Mouse (Mus musculus) hindbrain, embryonic 14.5 days (tissue): ENCODE measurements around the gene Brinp2. TPM values are rescaled to one million over a fixed set of nuclear protein-coding genes. Genes with fewer than 3 reads are reported as not detected.

Source experiments
- ATAC-seq: fragments of 200-750 bp; cut with Nextera tagmentation; 2 replicates; pipeline ENCODE4 v1.8.0; 2017; ENCODE audit warnings: moderate number of reproducible peaks, mild to moderate bottlenecking, moderate TSS enrichment, moderate library complexity; ENCODE audit not compliant: low FRiP score
- DNase-seq: peaks from one replicate; pipeline ENCODE4 v3.0.0-alpha.2; 2015; ENCODE audit warnings: low spot score
- H3K27ac ChIP-seq: fragments of 300-500 bp; sonication (generic); 2 replicates; pipeline ENCODE4 v1.5.1; 2014; ENCODE audit warnings: mild to moderate bottlenecking, moderate library complexity
- H3K27me3 ChIP-seq: fragments of 300-500 bp; sonication (generic); 2 replicates; pipeline ENCODE4 v1.6.1; 2014; ENCODE audit warnings: mild to moderate bottlenecking, low read length, mixed read lengths; ENCODE audit not compliant: control insufficient read depth, insufficient read depth
- H3K36me3 ChIP-seq: fragments of 300-500 bp; sonication (generic); replicated peaks from 2 replicates; pipeline ENCODE4 v1.6.1; 2014; ENCODE audit not compliant: control insufficient read depth, insufficient read depth
- H3K4me1 ChIP-seq: fragments of 300-500 bp; sonication (generic); replicated peaks from 2 replicates; pipeline ENCODE4 v1.6.1; 2014; ENCODE audit warnings: antibody characterized with exemption, low read length, mixed read lengths; ENCODE audit not compliant: control insufficient read depth, insufficient read depth
- H3K4me2 ChIP-seq: fragments of 300-500 bp; sonication (generic); replicated peaks from 2 replicates; pipeline ENCODE4 v1.6.1; 2014; ENCODE audit warnings: mild to moderate bottlenecking, moderate library complexity
- H3K4me3 ChIP-seq: fragments of 300-500 bp; sonication (generic); replicated peaks from 2 replicates; pipeline ENCODE4 v1.5.1; 2014; ENCODE audit warnings: mild to moderate bottlenecking, low read length
- H3K9ac ChIP-seq: fragments of 300-500 bp; sonication (generic); 2 replicates; pipeline ENCODE4 v1.6.1; 2014
- H3K9me3 ChIP-seq: fragments of 300-500 bp; sonication (generic); 2 replicates; pipeline ENCODE4 v1.6.1; 2016; ENCODE audit warnings: low read length; ENCODE audit not compliant: control insufficient read depth
- WGBS: fragments of 180-500 bp; shearing (Covaris S2); extraction: QIAGEN DNeasy Blood & Tissue Kit; methylation state at CpG from one replicate; pipeline ENCODE4 v1.1.7; 2014; 5-methylcytosine and 5-hydroxymethylcytosine counted together
- polyA plus RNA-seq: library from polyadenylated mRNA; unstranded; fragments of >200 nt; fragmentation: Nextera tagmentation; extraction: Ambion mirVana; gene quantifications from 2 replicates; pipeline ENCODE4 v1.2.1, GENCODE M21; 2014

Gene Brinp2
- polyA plus RNA-seq, 1 experiment from 2014 or later = 23.5 TPM

GRCm38 (mm10) chr1:158218750-158219149, 137.4 kb downstream of the Brinp2 start:
- ATAC-seq (no peak), DNase-seq (no peak)
- Histone ChIP-seq H3K27me3 (no peaks in the 10 kb centered on the region), H3K4me1 (peaks cover 11% of the 10 kb centered on the region), H3K9ac (no peak overlapping the region), H3K27ac (no peak overlapping the region), H3K4me2 (no peak overlapping the region), H3K9me3 (no peaks in the 10 kb centered on the region), H3K36me3 (no peaks in the 10 kb centered on the region), H3K4me3 (no peak overlapping the region)
- 78% methylated on average over 1 of the region's 1 CpGs for WGBS

DNA sequence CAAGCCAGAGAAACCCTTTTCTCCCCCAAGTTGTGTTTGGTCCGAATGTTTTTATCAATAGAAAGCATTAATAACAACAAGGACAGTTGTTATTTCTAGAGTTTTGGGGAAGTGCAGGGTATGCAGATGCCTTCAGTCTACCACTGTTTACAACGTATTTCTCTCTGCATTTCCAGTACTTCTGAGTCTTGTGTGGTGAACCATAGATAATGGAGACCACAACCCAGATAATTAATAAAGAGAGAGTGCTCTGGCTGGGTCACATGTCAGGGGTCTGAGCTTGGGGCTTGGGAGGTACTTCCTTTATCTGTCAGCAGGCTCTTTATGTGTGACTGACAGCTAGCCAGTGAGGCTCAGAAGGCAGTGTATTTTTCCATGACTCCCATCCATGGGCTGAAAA, 137.8 kb downstream of the Brinp2 start:
- no peak for ATAC-seq
- 43% methylated on average over 2 of the region's 2 CpGs for WGBS

DNA sequence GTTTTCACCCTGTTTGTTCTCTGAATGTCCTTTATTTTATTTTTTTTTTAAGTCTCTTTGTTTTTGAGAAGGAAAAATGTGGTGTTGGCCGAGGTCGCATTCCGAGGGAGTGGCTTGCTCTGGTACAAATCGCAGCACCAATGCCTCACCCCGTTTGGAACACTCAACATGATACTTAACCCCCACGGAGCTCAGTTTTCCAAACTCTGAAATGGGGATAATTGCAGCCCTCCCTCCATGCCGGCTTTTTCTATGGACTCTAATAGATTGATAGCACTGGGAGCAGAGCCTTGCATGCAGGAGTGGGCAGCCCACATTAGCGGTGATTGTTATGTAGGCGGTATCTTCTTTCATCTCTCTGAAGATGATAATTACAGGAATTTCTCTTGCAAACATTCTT, 140.5 kb downstream of the Brinp2 start:
- ATAC-seq = no peak
- Histone ChIP-seq H3K4me2 (no peak overlapping the region), H3K4me1 (peaks cover 4% of the 10 kb centered on the region), H3K4me3 (no peak overlapping the region), H3K9me3 (no peaks in the 10 kb centered on the region), H3K36me3 (no peaks in the 10 kb centered on the region), H3K27me3 (no peaks in the 10 kb centered on the region), H3K27ac (no peak overlapping the region), H3K9ac (no peak overlapping the region)
- 71% methylated on average over 9 of the region's 9 CpGs for WGBS
- no peak for DNase-seq

More for the DNA sequence above, 137.8 kb downstream of the Brinp2 start:
- H3K27me3 ChIP-seq = no peaks in the 10 kb centered on the region
- no peak for DNase-seq
- H3K4me1 ChIP-seq = peaks cover 11% of the 10 kb centered on the region
- H3K9me3 ChIP-seq = no peaks in the 10 kb centered on the region
- H3K4me3 ChIP-seq = no peak overlapping the region
- H3K36me3 ChIP-seq = no peaks in the 10 kb centered on the region
- no peak overlapping the region for H3K9ac ChIP-seq
- no peak overlapping the region for H3K27ac ChIP-seq
- no peak overlapping the region for H3K4me2 ChIP-seq

DNA sequence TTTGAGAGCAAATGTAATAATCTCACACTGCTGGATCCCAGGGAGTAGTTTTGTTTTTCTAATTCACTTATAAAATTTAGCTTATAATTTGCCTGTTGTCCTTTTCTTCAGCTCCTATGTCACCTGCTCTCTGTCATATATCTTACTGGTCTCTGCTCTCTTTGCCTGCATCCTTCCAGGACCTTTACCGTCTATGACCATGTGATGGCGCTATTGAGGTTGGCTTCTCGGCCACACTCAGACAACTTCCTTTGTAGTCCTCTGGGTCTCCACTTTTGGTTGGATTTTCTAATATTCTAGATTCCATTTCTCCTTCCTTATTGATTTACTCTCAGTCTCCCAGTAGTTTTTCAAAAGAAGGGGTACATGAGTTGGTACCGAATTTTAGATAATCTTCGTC, 141.4 kb downstream of the Brinp2 start:
- WGBS = 53% methylated on average over 5 of the region's 5 CpGs
- H3K4me3 ChIP-seq = no peak overlapping the region
- no peak overlapping the region for H3K27ac ChIP-seq
- H3K9ac ChIP-seq = no peak overlapping the region
- H3K4me2 ChIP-seq = no peak overlapping the region
- H3K4me1 ChIP-seq = no peaks in the 10 kb centered on the region
- DNase-seq = no peak
- H3K9me3 ChIP-seq = no peaks in the 10 kb centered on the region
- no peaks in the 10 kb centered on the region for H3K36me3 ChIP-seq
- no peaks in the 10 kb centered on the region for H3K27me3 ChIP-seq
- ATAC-seq = no peak

DNA sequence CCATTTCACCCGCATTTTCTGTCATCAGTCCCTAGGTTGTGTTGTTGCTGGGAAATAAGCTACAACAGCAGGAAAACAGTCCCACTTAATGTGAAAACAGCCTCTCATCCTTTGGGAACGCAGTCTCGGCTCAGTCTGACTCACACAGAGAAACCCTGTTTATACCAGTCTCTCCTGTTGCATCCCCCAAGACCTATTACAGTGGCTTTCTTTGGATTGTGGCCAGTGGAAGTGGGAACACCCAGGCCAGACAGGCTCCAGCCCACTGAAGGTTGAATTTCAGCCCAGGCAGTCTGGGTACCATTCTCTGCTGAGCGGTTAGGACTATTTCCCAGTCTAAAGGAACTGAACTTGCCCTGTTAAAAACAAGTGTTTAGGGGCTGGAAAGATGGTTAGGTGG, 142.4 kb downstream of the Brinp2 start:
- no peaks in the 10 kb centered on the region for H3K27me3 ChIP-seq

DNA sequence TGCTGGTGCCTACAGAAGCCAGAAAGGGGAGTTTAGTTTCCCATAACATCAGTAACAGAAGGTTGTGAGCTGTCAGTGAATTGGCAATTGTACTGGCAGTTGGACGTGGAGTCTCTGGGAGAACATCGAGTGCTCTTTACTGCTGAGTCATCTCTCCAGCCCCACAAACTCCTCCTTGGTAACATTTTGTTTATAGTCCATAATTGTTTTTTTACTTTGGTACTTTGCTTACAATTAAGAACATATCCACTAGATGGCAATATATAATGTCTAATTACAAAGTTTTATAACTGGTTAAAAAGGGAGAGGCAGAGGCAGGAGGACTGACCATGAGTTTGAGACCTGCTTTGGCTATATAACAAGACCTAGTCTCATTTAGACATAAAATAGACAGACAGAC, 148.5 kb downstream of the Brinp2 start:
- ATAC-seq (no peak), DNase-seq (no peak)
- Histone ChIP-seq H3K4me1 (no peaks in the 10 kb centered on the region), H3K27ac (no peak overlapping the region), H3K9ac (no peak overlapping the region), H3K9me3 (no peaks in the 10 kb centered on the region), H3K4me3 (no peak overlapping the region), H3K4me2 (no peak overlapping the region), H3K27me3 (no peaks in the 10 kb centered on the region), H3K36me3 (no peaks in the 10 kb centered on the region)
- 78% methylated on average over 2 of the region's 2 CpGs for WGBS

More for the DNA sequence above, 142.4 kb downstream of the Brinp2 start:
- no peak overlapping the region for H3K9ac ChIP-seq
- H3K27ac ChIP-seq = no peak overlapping the region
- DNase-seq (no peak), ATAC-seq (no peak)
- WGBS = 80% methylated on average over 4 of the region's 4 CpGs
- no peaks in the 10 kb centered on the region for H3K36me3 ChIP-seq
- no peaks in the 10 kb centered on the region for H3K4me1 ChIP-seq
- H3K4me3 ChIP-seq = no peak overlapping the region
- H3K4me2 ChIP-seq = no peak overlapping the region
- no peaks in the 10 kb centered on the region for H3K9me3 ChIP-seq

GRCm38 (mm10) chr1:158202932-158203331, 153.2 kb downstream of the Brinp2 start:
- Histone ChIP-seq H3K4me1 (no peaks in the 10 kb centered on the region), H3K4me2 (no peak overlapping the region), H3K36me3 (no peaks in the 10 kb centered on the region), H3K27ac (no peak overlapping the region), H3K27me3 (no peaks in the 10 kb centered on the region), H3K9ac (no peak overlapping the region), H3K9me3 (no peaks in the 10 kb centered on the region), H3K4me3 (no peak overlapping the region)
- 17% methylated on average over 2 of the region's 2 CpGs for WGBS
- ATAC-seq = no peak; the same call in 1 of the 2 replicates
- no peak for DNase-seq

Other genes starting within 250 kb of the Brinp2 start
- gene Astn1, start 5.9 kb upstream of the Brinp2 start, polyA plus RNA-seq = 53.6 and 59.3 TPM in 2 replicates